ENCODE assay signal across 13 mouse cellular contexts in the genomic region with DNA sequence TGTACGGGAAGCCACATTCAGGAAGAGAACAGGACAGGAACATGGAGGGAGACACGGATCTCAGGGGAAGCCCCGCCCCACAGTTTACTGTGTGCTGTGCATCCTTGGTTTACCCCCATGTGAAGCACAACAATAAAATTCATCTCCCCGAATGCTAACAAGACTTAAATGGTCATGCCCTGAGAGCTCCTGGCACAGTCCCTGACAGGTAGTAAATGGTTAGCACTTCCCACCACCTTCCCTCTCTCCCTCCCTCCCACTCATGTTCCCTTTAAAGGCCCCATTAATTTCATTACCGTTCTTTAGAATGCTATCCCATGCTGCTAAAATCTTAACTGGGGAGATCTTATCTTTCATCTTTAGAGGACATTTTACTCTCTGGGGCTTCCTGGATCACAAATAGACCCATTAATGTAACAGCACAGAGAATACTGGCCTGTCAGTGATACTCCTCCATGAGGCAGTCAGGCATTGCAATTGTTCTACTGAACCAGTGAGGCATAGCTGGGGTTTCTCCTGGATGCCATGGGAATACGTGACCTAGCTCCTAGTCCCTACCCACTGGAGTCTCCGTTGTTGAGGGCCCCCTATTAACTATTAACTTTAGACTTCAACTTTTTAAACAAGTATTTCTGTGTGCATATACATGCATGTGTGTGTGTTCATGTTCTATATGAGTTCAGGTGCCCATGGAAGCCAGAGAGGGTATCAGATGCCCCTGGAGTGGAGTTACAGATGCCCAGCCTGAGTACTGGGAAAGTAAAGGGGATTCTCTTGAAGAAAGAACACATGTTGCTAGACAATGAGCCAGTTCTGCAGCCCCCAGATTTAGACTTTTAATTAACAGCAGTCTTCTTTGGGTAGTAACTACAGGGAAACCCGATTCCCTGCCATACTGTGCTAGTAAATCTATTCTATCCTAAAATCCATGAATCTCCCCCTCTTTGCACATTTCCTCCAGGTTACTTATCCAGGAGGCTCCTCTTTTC.
DNase-seq lines count a peak whose midpoint lies in the region; ATAC-seq and TF ChIP-seq lines count a peak whose summit lies in the region.
"Had no signal": no experiment of that assay in that cellular context is flagged by ENCODE, and none has a peak within 500 bp of the region (broad histone marks: within the 10 kb centered on the region; RNA-seq: fewer than 3 reads in every experiment).

No protein-coding gene starts in this region.

- no peak for TF ChIP-seq POLR2A in heart, adult 2 months (IDR thresholded peaks at IDR 0.05; ENCODE audit: insufficient read depth, low read depth, low read length)

- H3K4me2 ChIP-seq in kidney, embryonic 15.5 days: peak overlapping the region; percentile 24; the same call in 1 of the 2 replicates
- H3K4me2 ChIP-seq in stomach, embryonic 16.5 days (ENCODE audit: low read depth, low read length): no peak overlapping the region
- H3K4me2 ChIP-seq: neural tube, embryonic 12.5 days had no signal

- H3K36me3 ChIP-seq in heart, adult 2 months (ENCODE audit: control insufficient read depth, insufficient read depth, low read length): peaks cover 4% of the 10 kb centered on the region; the same call in 1 of the 2 replicates
- 0 out of 2 replicates have a peak, but pooled peaks cover 7% of the 10 kb centered on the region for H3K36me3 ChIP-seq in kidney, embryonic 15.5 days
- no peaks in the 10 kb centered on the region for H3K36me3 ChIP-seq in stomach, embryonic 16.5 days (ENCODE audit: control insufficient read depth, insufficient read depth, low read length)
- H3K36me3 ChIP-seq: neural tube, embryonic 12.5 days had no signal

- WGBS in heart, adult 2 months: 71% methylated on average over 8 of the region's 8 CpGs
- WGBS in kidney, embryonic 15.5 days: 25% methylated on average over 8 of the region's 8 CpGs
- 77% methylated on average over 8 of the region's 8 CpGs for WGBS in stomach, embryonic 16.5 days

- no peak overlapping the region for H3K9ac ChIP-seq in heart, adult 2 months (ENCODE audit: low read depth, low read length)
- no peak overlapping the region for H3K9ac ChIP-seq in kidney, embryonic 15.5 days
- H3K9ac ChIP-seq in stomach, embryonic 16.5 days (ENCODE audit: low read length): no peak overlapping the region
- H3K9ac ChIP-seq: neural tube, embryonic 12.5 days had no signal

- peak; percentile 95 for ATAC-seq in kidney, embryonic 15.5 days (replicated peaks; ENCODE audit: low FRiP score)
- no peak for ATAC-seq in stomach, embryonic 16.5 days (ENCODE audit: insufficient read depth, low FRiP score)
- ATAC-seq: forebrain, embryonic 16.5 days had no signal

- H3K9me3 ChIP-seq in kidney, embryonic 15.5 days (replicated peaks): no peaks in the 10 kb centered on the region
- no peaks in the 10 kb centered on the region for H3K9me3 ChIP-seq in stomach, embryonic 16.5 days (replicated peaks; ENCODE audit: control insufficient read depth, low read length)
- H3K9me3 ChIP-seq: neural tube, embryonic 12.5 days had no signal

- no peak overlapping the region for H3K4me3 ChIP-seq in heart, adult 2 months
- no peak overlapping the region for H3K4me3 ChIP-seq in kidney, embryonic 15.5 days (replicated peaks)
- no peak overlapping the region for H3K4me3 ChIP-seq in stomach, embryonic 16.5 days (replicated peaks; ENCODE audit: low read length)
- H3K4me3 ChIP-seq: neural tube, embryonic 12.5 days had no signal

- H3K4me1 ChIP-seq in heart, adult 2 months (ENCODE audit: control insufficient read depth, insufficient read depth, low read length): peaks cover 18% of the 10 kb centered on the region
- H3K4me1 ChIP-seq in kidney, embryonic 15.5 days: peaks cover 35% of the 10 kb centered on the region
- H3K4me1 ChIP-seq in stomach, embryonic 16.5 days (ENCODE audit: control insufficient read depth, insufficient read depth, low read length): peaks cover 12% of the 10 kb centered on the region; the same call in 1 of the 2 replicates
- H3K4me1 ChIP-seq: neural tube, embryonic 12.5 days had no signal

- no peaks in the 10 kb centered on the region for H3K27me3 ChIP-seq in heart, adult 2 months (ENCODE audit: control insufficient read depth, insufficient read depth, low read length)
- no peaks in the 10 kb centered on the region for H3K27me3 ChIP-seq in kidney, embryonic 15.5 days
- H3K27me3 ChIP-seq in stomach, embryonic 16.5 days (ENCODE audit: control insufficient read depth, insufficient read depth, low read length): no peaks in the 10 kb centered on the region
- H3K27me3 ChIP-seq: neural tube, embryonic 12.5 days had no signal

- no peak for TF ChIP-seq CTCF in heart, adult 2 months (IDR thresholded peaks at IDR 0.05)

- DNase-seq in heart, adult 2 months: no peak
- no peak for DNase-seq in heart, adult 8-10 months (ENCODE audit: low spot score)
- DNase-seq in kidney, adult 11 months: peak; percentile 21
- no peak for DNase-seq in kidney, postnatal 10 days
- no peak for DNase-seq in gastrocnemius, adult 8-10 months (ENCODE audit: low spot score in 2 of 2)
- DNase-seq in urinary bladder, postnatal 14 days (ENCODE audit: low spot score): no peak
- DNase-seq: cerebellum, adult 9-11 months; embryo, embryonic 11 days; layer of hippocampus, postnatal 36 days had no signal

- peak overlapping the region; percentile 82 for H3K27ac ChIP-seq in heart, adult 2 months
- peak overlapping the region; percentile 93 for H3K27ac ChIP-seq in kidney, embryonic 15.5 days
- peak overlapping the region; percentile 47; the same call in 1 of the 2 replicates for H3K27ac ChIP-seq in stomach, embryonic 16.5 days (ENCODE audit: low read length)
- H3K27ac ChIP-seq: neural tube, embryonic 12.5 days had no signal

- H3K79me2 ChIP-seq in heart, adult 2 months (replicated peaks; ENCODE audit: control insufficient read depth, insufficient read depth, low read length): no peaks in the 10 kb centered on the region

- TF ChIP-seq EP300 in heart, adult 2 months (IDR thresholded peaks at IDR 0.05; ENCODE audit: insufficient read depth, low read depth, low read length): no peak

- intact Hi-C loops in heart, adult 2 months (cut with DNase I): loop anchor here (1.0 to 5.0 kb wide), 3 partner anchors 32 to 192 kb away; no protein-coding TSS in a partner anchor
